Mouse (Mus musculus) megakaryocyte, embryonic 14.5 days (primary cell): ENCODE measurements around the gene Aoah. TPM values are rescaled to one million over a fixed set of nuclear protein-coding genes. Genes with fewer than 3 reads are reported as not detected.
A peak's percentile ranks its signal among the peaks of the same experiment; 100 is the strongest.

Source experiments
- H3K27me3 ChIP-seq: replicated peaks from 2 replicates; pipeline ENCODE3; 2012; ENCODE audit warnings: inconsistent platforms
- H3K36me3 ChIP-seq: replicated peaks from 2 replicates; pipeline ENCODE3; 2012; ENCODE audit warnings: low read length, inconsistent platforms, mixed read lengths
- H3K4me1 ChIP-seq: 2 replicates; pipeline ENCODE4 v1.6.1; 2012; ENCODE audit warnings: inconsistent platforms
- H3K4me3 ChIP-seq: replicated peaks from 2 replicates; pipeline ENCODE3; 2012; ENCODE audit warnings: moderate library complexity, mild to moderate bottlenecking, inconsistent platforms
- H3K9me3 ChIP-seq: 2 replicates; pipeline ENCODE4 v1.6.1; 2012; ENCODE audit warnings: inconsistent platforms
- FLI1 ChIP-seq: IDR thresholded peaks from 2 replicates; pipeline ENCODE4 v1.6.1; 2012; ENCODE audit warnings: low read length, inconsistent platforms, mixed read lengths
- GATA1 ChIP-seq: IDR thresholded peaks from 3 replicates; pipeline ENCODE4 v1.6.1; 2012; ENCODE audit warnings: mixed read lengths, low read length, inconsistent platforms, borderline replicate concordance
- polyA plus RNA-seq: library from polyadenylated mRNA; stranded (reverse); fragments of >175 nt; gene quantifications from 2 replicates; pipeline ENCODE4 v1.2.3, GENCODE M21; 2012; ENCODE audit warnings: low replicate concordance; ENCODE audit not compliant: insufficient read depth

The Aoah gene
- polyA plus RNA-seq, 1 experiment, result 0.48 TPM

GRCm38 (mm10) chr13:20981234-20982230, 187.6 kb downstream of the Aoah start:
- H3K4me3 ChIP-seq, result no peak overlapping the region
- H3K9me3 ChIP-seq, result no peaks in the 10 kb centered on the region
- TF ChIP-seq FLI1, result no peak
- TF ChIP-seq GATA1, result no peak
- no peaks in the 10 kb centered on the region for H3K4me1 ChIP-seq
- no peaks in the 10 kb centered on the region for H3K27me3 ChIP-seq
- no peaks in the 10 kb centered on the region for H3K36me3 ChIP-seq

GRCm38 (mm10) chr13:20985510-20985909, 191.6 kb downstream of the Aoah start:
- no peaks in the 10 kb centered on the region for H3K4me1 ChIP-seq
- no peaks in the 10 kb centered on the region for H3K27me3 ChIP-seq
- H3K9me3 ChIP-seq, result no peaks in the 10 kb centered on the region
- H3K4me3 ChIP-seq, result no peak overlapping the region
- no peaks in the 10 kb centered on the region for H3K36me3 ChIP-seq
- no peak for TF ChIP-seq FLI1
- TF ChIP-seq GATA1, result no peak

GRCm38 (mm10) chr13:20985961-20986360, 192.0 kb downstream of the Aoah start:
- Histone ChIP-seq H3K36me3 (no peaks in the 10 kb centered on the region), H3K4me3 (no peak overlapping the region), H3K9me3 (no peaks in the 10 kb centered on the region), H3K27me3 (no peaks in the 10 kb centered on the region), H3K4me1 (no peaks in the 10 kb centered on the region)
- TF ChIP-seq FLI1, result no peak
- no peak for TF ChIP-seq GATA1

- no peak overlapping the region for H3K4me3 ChIP-seq
- H3K9me3 ChIP-seq, result no peaks in the 10 kb centered on the region
- H3K4me1 ChIP-seq, result no peaks in the 10 kb centered on the region
- TF ChIP-seq FLI1 (no peak), GATA1 (no peak)
- H3K36me3 ChIP-seq, result no peaks in the 10 kb centered on the region
- no peaks in the 10 kb centered on the region for H3K27me3 ChIP-seq
Observed at GRCm38 (mm10) chr13:21005238-21005637, 211.3 kb downstream of the Aoah start.

- Histone ChIP-seq H3K9me3 (no peaks in the 10 kb centered on the region), H3K4me3 (no peak overlapping the region), H3K27me3 (no peaks in the 10 kb centered on the region), H3K36me3 (no peaks in the 10 kb centered on the region), H3K4me1 (no peaks in the 10 kb centered on the region)
- TF ChIP-seq FLI1 (no peak), GATA1 (no peak)
Observed at GRCm38 (mm10) chr13:21005642-21006320, 211.9 kb downstream of the Aoah start.

GRCm38 (mm10) chr13:21006321-21006653, 212.4 kb downstream of the Aoah start:
- H3K9me3 ChIP-seq, result no peaks in the 10 kb centered on the region
- no peaks in the 10 kb centered on the region for H3K27me3 ChIP-seq
- TF ChIP-seq FLI1 (no peak), GATA1 (no peak)
- no peak overlapping the region for H3K4me3 ChIP-seq
- H3K36me3 ChIP-seq, result no peaks in the 10 kb centered on the region
- H3K4me1 ChIP-seq, result no peaks in the 10 kb centered on the region

GRCm38 (mm10) chr13:21013659-21014058, 219.7 kb downstream of the Aoah start:
- Histone ChIP-seq H3K4me3 (no peak overlapping the region), H3K9me3 (no peaks in the 10 kb centered on the region), H3K27me3 (no peaks in the 10 kb centered on the region), H3K36me3 (no peaks in the 10 kb centered on the region), H3K4me1 (no peaks in the 10 kb centered on the region)
- TF ChIP-seq FLI1, result no peak
- no peak for TF ChIP-seq GATA1

GRCm38 (mm10) chr13:21024831-21025230, 230.9 kb downstream of the Aoah start:
- TF ChIP-seq GATA1 (no peak), FLI1 (no peak)
- Histone ChIP-seq H3K27me3 (no peaks in the 10 kb centered on the region), H3K9me3 (no peaks in the 10 kb centered on the region), H3K36me3 (no peaks in the 10 kb centered on the region), H3K4me3 (no peak overlapping the region), H3K4me1 (no peaks in the 10 kb centered on the region)

- H3K4me3 ChIP-seq, result peak overlapping the region; percentile 53
- peaks cover 4% of the 10 kb centered on the region; the same call in 1 of the 2 replicates for H3K9me3 ChIP-seq
- H3K36me3 ChIP-seq, result no peaks in the 10 kb centered on the region
- no peaks in the 10 kb centered on the region for H3K27me3 ChIP-seq
- TF ChIP-seq FLI1, result no peak
- TF ChIP-seq GATA1, result no peak
- no peaks in the 10 kb centered on the region for H3K4me1 ChIP-seq
Observed at GRCm38 (mm10) chr13:21033176-21033575, 239.3 kb downstream of the Aoah start.

- no peaks in the 10 kb centered on the region for H3K4me1 ChIP-seq
- TF ChIP-seq FLI1 (no peak), GATA1 (no peak)
- no peak overlapping the region for H3K4me3 ChIP-seq
- no peaks in the 10 kb centered on the region for H3K36me3 ChIP-seq
- H3K27me3 ChIP-seq, result no peaks in the 10 kb centered on the region
- peaks cover 4% of the 10 kb centered on the region; the same call in 1 of the 2 replicates for H3K9me3 ChIP-seq
Observed at GRCm38 (mm10) chr13:21035011-21035410, 241.1 kb downstream of the Aoah start.
